Mouse (Mus musculus) MEL (cell line): ENCODE measurements around the gene Gnb3.

ENCODE experiments used
- CTCF ChIP-seq, 3 experiments: IDR thresholded peaks in 2 of 3; conservative IDR thresholded peaks in 1 of 3; 2 replicates each; pipeline ENCODE4 v1.5.1; 2011 to 2012; ENCODE audit warnings: low read length in 3 of 3, low read depth in 2 of 3, mild to moderate bottlenecking in 2 of 3, improper control_type of control experiment in 1 of 3, inconsistent platforms in 1 of 3, mixed read lengths in 1 of 3, moderate library complexity in 1 of 3; ENCODE audit not compliant: control insufficient read depth in 1 of 3, insufficient read depth in 1 of 3, poor library complexity in 1 of 3, severe bottlenecking in 1 of 3
- ELF1 ChIP-seq: IDR thresholded peaks from 2 replicates; pipeline ENCODE4 v1.6.1; 2014; ENCODE audit warnings: low read depth, mild to moderate bottlenecking, inconsistent platforms, low read length, improper control_type of control experiment, moderate library complexity
- GABPA ChIP-seq: IDR thresholded peaks from 2 replicates; pipeline ENCODE4 v1.6.1; 2012; ENCODE audit warnings: low read depth, mild to moderate bottlenecking, inconsistent platforms, low read length, improper control_type of control experiment, moderate library complexity
- POLR2A ChIP-seq, 2 experiments: IDR thresholded peaks; 2 replicates each; pipeline ENCODE4 v1.6.1; 2011 to 2012; ENCODE audit warnings: low read length in 2 of 2, mild to moderate bottlenecking in 2 of 2, control low read depth in 1 of 2, improper control_type of control experiment in 1 of 2, low read depth in 1 of 2, moderate library complexity in 1 of 2; ENCODE audit not compliant: control insufficient read depth in 1 of 2, insufficient read depth in 1 of 2, poor library complexity in 1 of 2
- TAL1 ChIP-seq: IDR thresholded peaks from 2 replicates; pipeline ENCODE4 v1.6.1; 2012; ENCODE audit warnings: mild to moderate bottlenecking, inconsistent platforms, low read length, moderate library complexity, mixed read lengths
- ZMIZ1 ChIP-seq: IDR thresholded peaks from 2 replicates; pipeline ENCODE4 v1.6.1; 2012; ENCODE audit warnings: low read depth, mild to moderate bottlenecking, inconsistent platforms, low read length, improper control_type of control experiment, moderate library complexity

GRCm38 (mm10) chr6:124828868-124829798 is 10.9 kb downstream of the Gnb3 start, which contains the start of the genes Usp5 and Cdca3:
- TF ChIP-seq POLR2A (IDR thresholded peaks at IDR 0.05; ENCODE audit: control insufficient read depth in 1 of 2, insufficient read depth in 1 of 2, low read depth in 1 of 2, low read length in 2 of 2, poor library complexity in 1 of 2), result peak; percentile 58 to 79; a peak in 2 of 4 replicates
- no peak for TF ChIP-seq CTCF (IDR thresholded peaks at IDR 0.05 in 2 of 3, conservative IDR thresholded peaks at IDR 0.05 in 1 of 3; ENCODE audit: control insufficient read depth in 1 of 3, insufficient read depth in 1 of 3, low read depth in 2 of 3, low read length in 3 of 3, poor library complexity in 1 of 3, severe bottlenecking in 1 of 3)
- TF ChIP-seq ELF1, result peak; percentile 94
- no peak for TF ChIP-seq GABPA
- TF ChIP-seq TAL1, result no peak
- peak; percentile 95 for TF ChIP-seq ZMIZ1
